Mouse (Mus musculus): ENCODE data around the gene Sycp3. TPM values are rescaled to one million over a fixed set of nuclear protein-coding genes. Genes with fewer than 3 reads are reported as not detected.
A peak's percentile ranks its signal among the peaks of the same experiment; 100 is the strongest.
"Not testable (repeated sequence)": the region's sequence is repeated elsewhere in the genome, so short reads cannot be mapped to it uniquely, and the experiment has no call there.

Sycp3 gene
- polyA plus RNA-seq, 2 experiments = 0.10 TPM; not detected in 1

DNA sequence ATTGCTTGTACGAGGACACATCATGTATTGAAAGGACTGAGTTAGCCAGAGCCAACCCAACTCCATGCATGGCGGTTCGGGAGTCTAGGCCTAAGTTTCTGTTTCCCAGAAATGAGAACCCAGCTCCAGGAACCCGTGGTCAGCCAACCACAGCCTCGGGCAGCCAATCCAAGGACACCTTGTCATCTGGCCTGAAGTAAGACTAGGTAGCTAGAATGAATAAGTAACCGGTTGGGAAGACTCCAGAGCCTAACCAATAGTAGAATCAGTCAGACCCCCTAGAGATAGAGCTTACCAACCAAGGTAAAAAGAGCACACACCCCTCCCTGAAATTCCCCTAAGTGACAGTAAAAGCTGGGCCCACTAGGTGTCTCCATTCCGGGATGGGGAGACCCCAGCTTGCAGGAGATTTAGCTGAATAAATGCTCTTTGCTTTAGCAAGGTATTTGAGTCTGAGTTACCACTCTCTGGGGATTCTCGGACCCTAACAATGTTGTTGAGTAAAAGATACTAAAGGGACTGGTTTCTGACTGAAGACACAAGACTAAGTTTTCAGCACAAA is 54.3 kb downstream of the Sycp3 start:
- TF ChIP-seq POLR2A (IDR thresholded peaks at IDR 0.05; ENCODE audit: borderline replicate concordance, extremely low read depth, insufficient read depth, insufficient read length) = no peak
- Histone ChIP-seq H3K9ac (ENCODE audit: low read depth, low read length, severe bottlenecking) (no peak overlapping the region), H3K36me3 (ENCODE audit: control insufficient read depth, insufficient read depth, low read length) (no peaks in the 10 kb centered on the region), H3K27me3 (ENCODE audit: control insufficient read depth, insufficient read depth, low read length) (no peaks in the 10 kb centered on the region), H3K27ac (replicated peaks; ENCODE audit: low read depth, low read length) (no peak overlapping the region), H3K4me1 (ENCODE audit: control insufficient read depth, insufficient read depth, low read length) (no peaks in the 10 kb centered on the region), H3K4me2 (replicated peaks; ENCODE audit: low read depth, low read length, severe bottlenecking) (no peak overlapping the region), H3K9me3 (ENCODE audit: control insufficient read depth, low read length) (no peaks in the 10 kb centered on the region), H3K4me3 (replicated peaks; ENCODE audit: low read length) (no peak overlapping the region)
- 71% methylated on average over 8 of the region's 8 CpGs for WGBS
- no peak for ATAC-seq (ENCODE audit: low FRiP score, low read depth)
- DNase-seq (ENCODE audit: low spot score) = no peak

GRCm38 (mm10) chr10:88514495-88514894 is 55.1 kb downstream of the Sycp3 start:
- WGBS = 44% methylated on average over 2 of the region's 2 CpGs
- Histone ChIP-seq H3K9ac (ENCODE audit: low read depth, low read length, severe bottlenecking) (no peak overlapping the region), H3K9me3 (ENCODE audit: control insufficient read depth, low read length) (no peaks in the 10 kb centered on the region), H3K4me3 (replicated peaks; ENCODE audit: low read length) (no peak overlapping the region), H3K4me2 (replicated peaks; ENCODE audit: low read depth, low read length, severe bottlenecking) (no peak overlapping the region), H3K4me1 (ENCODE audit: control insufficient read depth, insufficient read depth, low read length) (no peaks in the 10 kb centered on the region), H3K27ac (replicated peaks; ENCODE audit: low read depth, low read length) (no peak overlapping the region), H3K27me3 (ENCODE audit: control insufficient read depth, insufficient read depth, low read length) (no peaks in the 10 kb centered on the region), H3K36me3 (ENCODE audit: control insufficient read depth, insufficient read depth, low read length) (no peaks in the 10 kb centered on the region)
- TF ChIP-seq POLR2A (IDR thresholded peaks at IDR 0.05; ENCODE audit: borderline replicate concordance, extremely low read depth, insufficient read depth, insufficient read length) = no peak
- ATAC-seq (ENCODE audit: low FRiP score, low read depth) = no peak
- DNase-seq (ENCODE audit: low spot score) = peak; percentile 21

- not testable (repeated sequence) for DNase-seq (ENCODE audit: low spot score); H3K36me3 ChIP-seq (ENCODE audit: control insufficient read depth, insufficient read depth, low read length); H3K27me3 ChIP-seq (ENCODE audit: control insufficient read depth, insufficient read depth, low read length); H3K9me3 ChIP-seq (ENCODE audit: control insufficient read depth, low read length); ATAC-seq (ENCODE audit: low FRiP score, low read depth); H3K4me1 ChIP-seq (ENCODE audit: control insufficient read depth, insufficient read depth, low read length); H3K4me2 ChIP-seq (replicated peaks; ENCODE audit: low read depth, low read length, severe bottlenecking); H3K27ac ChIP-seq (replicated peaks; ENCODE audit: low read depth, low read length); H3K4me3 ChIP-seq (replicated peaks; ENCODE audit: low read length); H3K9ac ChIP-seq (ENCODE audit: low read depth, low read length, severe bottlenecking)
- 89% methylated on average over 6 of the region's 7 CpGs for WGBS
Observed at GRCm38 (mm10) chr10:88515049-88515448, 55.7 kb downstream of the Sycp3 start.

- Histone ChIP-seq H3K9me3 (ENCODE audit: control insufficient read depth, low read length) (no peaks in the 10 kb centered on the region), H3K4me1 (ENCODE audit: control insufficient read depth, insufficient read depth, low read length) (no peaks in the 10 kb centered on the region), H3K27me3 (ENCODE audit: control insufficient read depth, insufficient read depth, low read length) (no peaks in the 10 kb centered on the region), H3K27ac (replicated peaks; ENCODE audit: low read depth, low read length) (no peak overlapping the region), H3K4me2 (replicated peaks; ENCODE audit: low read depth, low read length, severe bottlenecking) (no peak overlapping the region), H3K4me3 (replicated peaks; ENCODE audit: low read length) (no peak overlapping the region), H3K36me3 (ENCODE audit: control insufficient read depth, insufficient read depth, low read length) (no peaks in the 10 kb centered on the region), H3K9ac (ENCODE audit: low read depth, low read length, severe bottlenecking) (no peak overlapping the region)
- ATAC-seq (ENCODE audit: low FRiP score, low read depth) = no peak
- no peak for DNase-seq (ENCODE audit: low spot score)
- WGBS = 86% methylated on average over 8 of the region's 8 CpGs
- TF ChIP-seq POLR2A (IDR thresholded peaks at IDR 0.05; ENCODE audit: borderline replicate concordance, extremely low read depth, insufficient read depth, insufficient read length) = no peak
Observed at GRCm38 (mm10) chr10:88522795-88523194, 63.4 kb downstream of the Sycp3 start.

Other genes with a start within 250 kb of the Sycp3 start
- gene Dram1, start 80.5 kb upstream of the Sycp3 start, polyA plus RNA-seq (2012; rRNA removed) = 2.2 TPM in 2 replicates
- gene Dram1, start 80.5 kb upstream of the Sycp3 start, polyA plus RNA-seq (2014; fragmentation: Nextera tagmentation; extraction: Ambion mirVana) = 1.3 and 1.8 TPM in 2 replicates
- gene Gnptab, start 80.4 kb upstream of the Sycp3 start, polyA plus RNA-seq (2012; rRNA removed) = 19.4 and 19.7 TPM in 2 replicates
- 8.9 and 9.2 TPM in 2 replicates for gene Gnptab, start 80.4 kb upstream of the Sycp3 start, polyA plus RNA-seq (2014; fragmentation: Nextera tagmentation; extraction: Ambion mirVana)
- gene Chpt1, start 44.5 kb downstream of the Sycp3 start, polyA plus RNA-seq (2012; rRNA removed) = 10.3 and 12.5 TPM in 2 replicates
- gene Chpt1, start 44.5 kb downstream of the Sycp3 start, polyA plus RNA-seq (2014; fragmentation: Nextera tagmentation; extraction: Ambion mirVana) = 34.3 and 35.9 TPM in 2 replicates
- gene Mybpc1, start 145.6 kb downstream of the Sycp3 start, polyA plus RNA-seq (2012; rRNA removed) = 45.6 and 73.6 TPM in 2 replicates
- 49.9 and 59.2 TPM in 2 replicates for gene Mybpc1, start 145.6 kb downstream of the Sycp3 start, polyA plus RNA-seq (2014; fragmentation: Nextera tagmentation; extraction: Ambion mirVana)
- 0.04 and 0.11 TPM in 2 replicates for gene Spic, start 225.4 kb downstream of the Sycp3 start, polyA plus RNA-seq (2012; rRNA removed)
- 0.11 TPM in 2 replicates for gene Spic, start 225.4 kb downstream of the Sycp3 start, polyA plus RNA-seq (2014; fragmentation: Nextera tagmentation; extraction: Ambion mirVana)